Mouse (Mus musculus) gastrocnemius, adult 18-20 months (tissue): ENCODE results near the gene Adprhl1. TPM values are rescaled to one million over a fixed set of nuclear protein-coding genes. Genes with fewer than 3 reads are reported as not detected.

ENCODE experiments used
- DNase-seq: peaks from one replicate; pipeline ENCODE4 v3.0.0; 2021; ENCODE audit warnings: low spot score
- total RNA-seq, 2 experiments: library from RNA; stranded (reverse); gene quantifications; 2 replicates each; pipeline ENCODE4 v1.2.3; 2021

Gene Adprhl1
- total RNA-seq, 2 experiments from 2014 or later: 59.2 to 95.8 TPM

- DNase-seq: no peak
Measured at GRCm38 (mm10) chr8:13230471-13230870, 23.5 kb downstream of the Adprhl1 start.

DNA sequence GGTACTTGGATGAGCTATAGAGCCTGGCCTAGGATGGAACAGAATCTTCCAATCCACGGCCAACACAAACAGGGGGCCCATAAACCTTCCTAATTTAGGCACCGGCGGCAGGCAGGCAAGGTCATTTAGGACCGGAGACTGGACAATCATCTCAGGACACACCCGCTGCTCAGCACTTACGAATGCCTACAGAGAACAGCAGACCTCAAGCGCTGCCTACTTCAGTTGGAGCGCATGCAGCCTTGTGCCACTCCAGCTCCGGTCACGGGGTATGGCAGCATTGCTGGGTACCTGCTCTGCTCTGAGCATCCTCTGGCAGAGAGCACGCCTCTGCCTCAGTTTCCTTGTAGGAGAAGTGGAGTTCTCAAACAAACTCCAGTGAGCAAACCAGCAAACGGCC lies 24.2 kb downstream of the Adprhl1 start:
- no peak for DNase-seq

DNA sequence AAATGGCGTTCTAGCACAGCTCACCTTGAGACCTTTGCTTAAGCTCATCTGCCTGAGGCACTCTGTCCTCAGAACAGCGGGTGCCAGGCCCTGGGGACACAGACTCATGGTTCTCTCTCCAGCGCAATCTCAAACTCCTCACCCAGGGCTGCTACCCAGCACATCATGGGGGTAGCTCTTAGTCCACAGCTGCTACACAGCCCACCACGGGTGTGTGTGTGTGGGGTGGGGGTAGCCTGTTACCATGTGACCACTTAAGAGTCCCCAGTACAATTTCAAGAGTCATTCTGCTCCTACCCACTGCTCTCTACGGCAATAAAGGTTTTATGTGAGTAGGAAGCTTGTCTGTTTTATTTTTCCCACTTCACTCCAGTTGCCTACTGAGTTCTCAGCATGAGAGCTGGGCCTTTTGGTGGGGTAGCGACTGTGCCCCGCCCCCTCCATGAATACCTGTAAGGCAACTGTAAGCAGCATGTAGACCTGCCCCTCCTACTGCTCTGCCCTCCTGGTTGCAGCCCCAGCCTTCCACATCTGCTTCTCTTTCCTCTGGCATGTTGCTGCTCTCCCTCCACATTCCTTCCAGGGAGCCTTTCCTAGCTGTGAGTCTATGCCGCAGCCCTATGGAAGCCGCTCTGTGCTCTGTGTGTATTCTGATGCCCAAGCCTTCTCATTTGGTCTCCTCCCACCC lies 24.9 kb downstream of the Adprhl1 start:
- DNase-seq: no peak

GRCm38 (mm10) chr8:13227184-13227583 lies 26.8 kb downstream of the Adprhl1 start:
- no peak for DNase-seq

- no peak for DNase-seq
Measured at GRCm38 (mm10) chr8:13226288-13226687, 27.7 kb downstream of the Adprhl1 start.

DNA sequence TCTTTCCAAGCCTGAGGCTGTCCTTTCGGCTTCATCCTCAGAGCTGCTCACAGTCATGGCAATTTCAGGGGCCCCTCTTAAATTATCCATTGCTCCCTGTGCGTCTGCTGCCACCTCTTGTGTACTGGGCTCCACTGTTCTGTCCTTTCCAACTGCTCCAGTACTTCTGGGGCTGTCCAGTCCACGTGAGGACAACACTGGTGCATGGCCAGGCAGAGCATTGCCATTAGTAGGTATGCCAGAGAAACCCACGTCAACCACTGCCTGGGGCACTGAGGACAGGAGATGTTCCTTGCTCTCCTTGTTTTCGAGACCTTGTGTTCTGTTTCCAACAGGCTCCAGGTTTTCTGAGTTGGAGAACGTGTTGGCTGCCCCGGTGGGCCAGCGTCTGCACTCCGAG lies 29.5 kb downstream of the Adprhl1 start:
- no peak for DNase-seq

DNA sequence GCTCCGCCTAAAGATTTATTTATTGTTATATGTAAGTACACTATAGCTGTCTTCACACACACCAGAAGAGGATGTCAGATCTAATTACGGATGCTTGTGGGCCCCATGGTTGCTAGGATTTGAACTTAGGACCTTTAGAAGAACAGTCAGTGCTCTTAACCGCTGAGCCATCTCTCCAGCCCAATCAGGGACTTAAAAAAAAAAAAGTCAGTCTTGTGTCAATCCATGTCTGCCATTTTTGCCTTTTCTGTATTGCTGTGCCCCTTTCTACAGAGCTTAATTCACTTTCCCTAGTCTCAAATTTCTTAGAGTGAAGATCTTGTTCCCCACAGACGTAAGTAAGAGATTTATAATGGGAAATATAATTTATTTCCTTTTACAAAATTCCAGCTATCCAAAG lies 35.5 kb downstream of the Adprhl1 start:
- no peak for DNase-seq

DNA sequence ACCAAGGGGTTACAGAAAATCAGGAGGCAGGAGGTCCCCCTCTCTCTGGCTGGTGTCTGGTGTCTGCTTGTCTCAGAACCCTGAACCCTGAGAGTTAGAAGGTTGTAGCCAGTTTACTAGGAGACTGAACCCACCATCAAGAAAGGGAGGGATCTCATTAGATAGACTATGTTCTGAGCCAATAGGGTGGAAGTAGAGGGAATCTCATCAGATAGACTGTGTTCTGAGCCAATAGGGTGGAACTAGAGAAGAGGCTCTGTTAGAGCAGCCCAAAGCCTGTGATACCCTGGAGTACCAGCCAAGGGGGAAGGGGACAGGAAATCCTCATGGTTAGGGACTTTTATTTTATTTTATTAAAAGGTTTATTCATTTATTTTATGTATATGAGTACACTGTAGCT lies 36.0 kb downstream of the Adprhl1 start:
- no peak for DNase-seq

DNA sequence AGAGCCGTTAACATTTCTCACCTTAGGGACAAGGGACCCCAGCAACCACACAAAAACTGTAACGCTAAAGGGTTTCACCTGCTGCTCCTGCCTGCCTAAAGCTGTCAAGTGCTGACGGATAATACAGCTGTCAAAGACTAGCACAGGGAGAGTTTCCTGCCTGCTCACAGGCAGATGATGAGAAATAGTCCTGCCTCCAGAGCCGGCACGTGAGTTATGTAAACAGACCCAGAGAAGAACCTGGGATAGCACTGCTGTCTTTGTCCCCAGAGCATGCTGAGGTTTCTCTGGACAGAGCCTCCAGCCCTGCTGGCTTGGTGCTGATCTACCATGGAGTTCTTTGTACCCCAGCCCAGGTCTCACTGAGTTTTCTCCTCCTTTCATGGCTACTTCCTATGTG lies 36.9 kb downstream of the Adprhl1 start:
- no peak for DNase-seq

GRCm38 (mm10) chr8:13216386-13216785 lies 37.6 kb downstream of the Adprhl1 start:
- DNase-seq: no peak

DNA sequence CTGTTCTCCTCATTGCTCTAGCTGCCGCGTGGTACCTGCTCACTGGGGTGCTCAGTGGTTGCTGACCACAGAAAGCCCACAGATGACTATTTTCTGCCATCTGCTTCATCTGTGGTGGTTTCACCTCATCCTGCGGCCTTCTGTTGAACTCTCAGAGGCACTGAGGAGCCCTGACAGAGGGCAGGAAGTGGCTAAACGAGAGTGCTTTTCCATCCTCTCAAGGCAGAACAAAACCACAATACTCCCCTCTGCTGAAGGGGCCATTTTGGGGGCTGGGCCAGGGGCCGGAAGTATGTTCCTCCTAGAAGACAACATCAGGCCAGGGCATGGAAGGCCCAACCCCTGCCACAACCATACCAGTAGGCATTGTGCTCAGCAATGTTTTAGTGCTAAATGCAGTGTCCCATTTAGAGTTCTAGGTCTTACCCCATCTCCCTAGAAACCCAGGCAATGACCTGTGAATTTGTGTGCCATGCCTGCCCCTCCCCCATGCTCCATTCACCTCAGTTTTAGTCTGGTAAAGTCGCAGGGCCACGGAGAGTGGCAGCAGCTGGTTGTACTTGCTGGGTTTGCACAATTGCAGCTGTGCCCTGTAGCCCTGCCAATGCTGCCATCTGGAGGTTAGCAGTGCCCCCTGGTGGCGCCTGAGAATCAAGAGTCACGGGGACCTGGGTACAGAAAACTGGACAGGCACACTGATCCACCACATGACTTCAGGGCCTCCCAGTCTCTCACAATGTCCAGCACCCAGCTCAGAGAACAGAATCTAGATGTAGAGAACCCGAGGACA lies 40.3 kb downstream of the Adprhl1 start:
- peak; percentile 95 for DNase-seq

- peak; percentile 71 for DNase-seq
Measured at GRCm38 (mm10) chr8:13209770-13210169, 44.2 kb downstream of the Adprhl1 start.

DNA sequence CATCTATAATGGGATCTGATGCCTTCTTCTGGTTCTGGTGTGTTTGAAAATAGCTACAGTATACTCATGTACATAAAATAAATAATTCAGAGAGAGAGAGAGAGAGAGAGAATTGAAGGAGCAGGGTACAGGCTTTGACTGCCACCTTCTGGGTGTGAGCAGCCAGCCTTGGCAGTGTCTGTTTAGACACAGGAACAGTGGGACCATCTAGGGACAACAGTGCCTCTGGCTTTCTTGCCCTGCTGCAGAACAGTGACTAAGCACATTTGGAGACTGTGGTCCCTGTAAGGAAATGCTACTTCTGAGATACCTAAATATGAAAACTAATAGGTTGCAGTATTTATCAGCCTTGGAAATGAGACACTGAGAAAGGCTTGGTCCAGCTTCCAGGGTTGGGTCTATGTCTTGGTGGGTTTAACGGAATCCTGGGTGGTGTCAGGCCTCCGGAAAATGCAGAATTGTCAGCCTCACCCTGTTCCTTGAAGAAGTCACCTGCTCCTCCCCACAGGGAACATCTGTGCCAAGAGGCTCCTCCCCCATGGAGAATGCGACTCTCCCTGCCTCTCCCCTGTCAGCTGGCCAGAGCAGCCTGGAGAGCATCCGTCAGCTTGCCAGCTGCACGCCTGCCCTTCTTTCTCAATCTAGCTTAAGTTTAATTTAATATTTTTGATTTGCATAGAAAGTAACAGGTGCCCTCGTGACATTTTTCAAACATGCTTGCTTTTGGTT lies 45.2 kb downstream of the Adprhl1 start:
- peak; percentile 89 for DNase-seq

GRCm38 (mm10) chr8:13206290-13206689 lies 47.7 kb downstream of the Adprhl1 start:
- no peak for DNase-seq

DNA sequence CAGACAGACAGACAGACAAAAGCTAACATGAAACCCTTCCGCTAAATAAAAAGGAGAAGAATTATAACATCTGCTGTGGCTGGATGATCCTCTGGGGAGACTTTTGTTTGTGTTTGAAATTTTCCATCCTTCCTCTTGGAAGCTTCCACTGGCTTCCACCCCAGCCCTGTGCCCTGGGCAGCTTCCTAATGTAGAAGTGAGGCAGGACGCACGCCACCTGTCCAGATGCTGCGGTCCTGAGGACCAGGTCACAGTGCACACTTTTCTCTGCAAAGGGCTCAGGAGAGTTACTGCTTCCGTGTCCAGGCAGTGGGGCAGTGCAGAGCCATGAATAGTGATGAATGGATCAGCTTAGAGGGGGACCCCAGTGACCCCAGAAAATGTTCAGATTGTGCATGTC lies 48.7 kb downstream of the Adprhl1 start:
- DNase-seq: no peak

DNA sequence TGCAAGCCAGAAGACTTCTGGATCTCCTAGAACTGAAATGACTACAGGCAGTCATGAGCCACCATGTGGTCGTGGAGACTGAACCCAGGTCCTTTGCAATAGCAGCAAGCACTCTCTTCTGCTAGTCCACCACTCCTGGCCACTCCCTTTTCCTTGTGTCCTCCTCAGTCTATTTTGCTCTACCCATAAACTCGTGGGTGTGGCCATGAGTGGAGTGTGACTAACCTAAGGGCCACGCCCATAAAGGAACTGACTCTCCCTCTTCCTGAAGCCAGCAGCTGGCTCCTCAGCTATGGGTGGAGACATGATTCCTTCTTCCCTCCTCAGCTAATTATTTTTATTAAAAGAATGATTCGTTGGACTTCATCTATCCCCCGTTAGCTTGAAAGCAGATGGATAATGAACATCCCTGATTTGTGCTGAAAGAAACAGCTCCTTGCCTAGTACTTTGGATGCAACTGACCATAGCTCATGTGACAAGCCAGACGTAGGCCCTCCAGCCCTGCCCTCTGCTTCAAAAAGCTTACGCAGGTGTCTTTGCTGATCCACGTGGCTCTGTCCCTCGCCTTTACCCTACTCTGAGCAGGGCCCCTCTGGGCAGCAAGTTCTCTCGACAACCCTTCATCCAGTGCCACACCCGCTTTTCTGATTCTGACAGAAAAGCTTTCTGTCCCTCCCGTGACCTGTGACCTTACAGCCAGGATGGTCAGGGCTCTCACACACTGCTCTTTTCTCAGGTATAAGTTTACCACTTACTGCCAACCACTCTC lies 49.4 kb downstream of the Adprhl1 start:
- peak; percentile 64 for DNase-seq

DNA sequence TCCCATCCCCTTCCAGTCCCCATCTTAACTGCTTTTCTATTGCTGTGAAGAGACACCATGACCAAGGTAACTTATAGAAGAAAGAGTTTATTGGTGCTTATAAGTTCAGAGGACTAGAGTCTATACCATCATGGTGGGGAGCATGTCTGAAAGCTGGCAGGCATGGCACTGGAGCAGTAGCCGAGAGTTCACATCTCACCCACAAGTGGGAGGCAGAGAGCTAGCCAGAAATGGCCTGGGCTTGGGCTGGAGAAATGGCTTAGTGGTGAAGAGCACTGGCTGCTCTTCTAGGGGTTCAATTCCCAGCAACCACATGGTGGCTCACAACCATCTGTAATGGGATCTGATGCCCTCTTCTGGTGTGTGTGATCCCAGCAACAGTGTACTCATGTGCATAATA lies 50.5 kb downstream of the Adprhl1 start:
- no peak for DNase-seq

DNA sequence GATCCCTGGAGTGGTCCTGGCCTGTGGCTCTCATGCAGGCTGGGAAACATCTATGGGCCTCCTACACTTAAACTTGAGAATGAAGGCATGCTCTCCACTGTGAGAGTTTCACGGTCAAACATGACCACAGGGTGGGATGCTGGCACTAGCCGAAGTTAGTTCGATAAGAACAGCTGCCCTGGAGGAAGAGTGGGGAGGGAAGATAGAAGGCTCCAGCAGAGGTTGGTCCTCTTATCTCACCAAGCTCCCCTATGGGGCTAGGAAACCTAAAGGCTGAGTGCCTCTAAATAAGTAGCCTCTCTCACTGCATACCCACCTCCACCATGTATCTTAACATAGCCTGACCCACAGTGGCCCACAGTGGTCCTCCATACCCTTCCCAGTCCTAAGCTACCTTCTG lies 51.2 kb downstream of the Adprhl1 start:
- no peak for DNase-seq

DNA sequence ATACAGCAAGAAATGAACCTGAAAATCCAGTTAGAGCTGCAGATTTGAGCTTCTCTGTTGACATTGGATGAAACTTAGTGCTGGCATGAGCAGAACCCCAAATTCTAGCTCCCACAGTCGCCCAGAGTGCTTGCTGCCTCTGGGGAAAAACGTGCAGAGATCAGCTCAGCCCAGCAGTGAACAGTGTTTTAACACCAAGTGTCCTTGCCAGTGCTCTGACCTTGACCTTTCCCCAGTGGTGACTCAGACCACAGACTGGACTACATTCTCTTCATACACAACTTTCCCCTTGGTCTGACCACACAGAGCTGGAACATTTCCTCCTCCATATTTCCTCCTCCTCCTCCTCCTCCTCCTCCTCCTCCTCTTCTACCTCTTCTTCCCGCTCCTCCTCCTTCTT lies 51.9 kb downstream of the Adprhl1 start:
- DNase-seq: no peak

DNA sequence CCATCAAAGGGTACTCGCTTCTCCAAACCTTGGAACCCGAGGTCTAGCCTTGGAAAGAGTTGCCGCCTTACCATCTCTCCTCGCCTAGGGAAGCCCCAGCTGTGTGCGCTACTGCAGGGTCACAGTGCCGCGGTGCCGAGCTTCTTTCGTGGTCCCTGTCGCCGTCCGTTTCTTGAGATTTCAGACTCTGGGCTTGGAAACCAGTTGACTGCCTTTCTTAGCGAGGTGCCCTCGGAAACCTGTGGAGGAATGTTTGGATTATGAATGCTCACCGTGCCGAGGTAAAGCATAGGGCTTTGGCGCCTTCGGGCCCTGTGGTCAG lies 53.0 kb downstream of the Adprhl1 start:
- DNase-seq: no peak

GRCm38 (mm10) chr8:13200301-13201012 lies 53.5 kb downstream of the Adprhl1 start, which contains the start of gene Grtp1:
Gene Grtp1 (minus strand): TSS chr8:13200620.
- DNase-seq: peak; percentile 30
